Mouse (Mus musculus): Measurements from ENCODE around the gene Epgn. TPM values are rescaled to one million over a fixed set of nuclear protein-coding genes. Genes with fewer than 3 reads are reported as not detected.

Epgn gene
- total RNA-seq, 2 experiments from 2014 or later: 0.18 to 0.26 TPM

DNA sequence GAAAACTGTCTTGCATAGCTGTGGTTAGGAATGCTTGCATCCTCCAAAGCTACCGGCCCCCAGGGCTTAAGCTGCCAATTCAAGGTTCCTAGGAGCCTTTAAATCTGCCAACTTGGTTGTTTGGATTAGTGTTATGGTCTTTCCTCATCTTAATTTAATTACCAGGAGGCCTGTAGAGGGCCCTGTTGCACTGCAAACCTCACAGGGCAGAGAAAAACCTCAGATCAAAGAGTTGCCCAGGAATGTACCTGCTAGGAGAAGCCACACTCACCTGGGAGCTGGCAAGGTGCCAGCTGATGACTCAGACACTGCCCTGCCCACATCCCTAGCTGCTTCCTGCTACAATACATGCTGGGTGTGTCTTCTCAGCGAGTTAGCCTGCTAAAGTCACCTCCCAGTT lies 11.3 kb downstream of the Epgn start:
- Histone ChIP-seq H3K4me3 (no peak overlapping the region), H3K27ac (no peak overlapping the region)
- TF ChIP-seq CTCF (IDR thresholded peaks at IDR 0.05): peak; percentile 26
- intact Hi-C loops (cut with DNase I): loop anchor here (5.0 kb wide), 1 partner anchor 269 kb away; no protein-coding TSS in a partner anchor
- DNase-seq (ENCODE audit: extremely low spot score in 1 of 2, low spot score in 2 of 2): peak; percentile 8 to 10

DNA sequence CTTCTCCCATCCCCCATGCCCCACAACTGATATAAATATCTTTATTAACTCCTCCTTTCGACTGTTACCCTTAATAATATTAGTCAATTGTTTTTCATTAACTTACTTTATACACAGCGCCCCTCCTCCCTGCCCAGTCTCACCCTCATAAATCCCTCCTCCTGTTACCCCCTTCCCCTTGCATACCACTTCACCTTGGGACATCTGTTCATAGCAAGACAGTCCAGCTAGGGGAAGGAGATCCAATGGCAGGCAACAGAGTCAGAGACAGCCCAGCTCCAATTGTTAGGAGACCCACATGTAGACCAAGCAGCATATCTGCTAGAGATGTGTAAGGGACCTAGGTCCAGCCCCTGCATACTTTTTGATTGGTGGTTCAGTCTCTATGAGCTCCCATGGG lies 11.7 kb downstream of the Epgn start:
- no peak overlapping the region for H3K27ac ChIP-seq
- no peak for DNase-seq (ENCODE audit: extremely low spot score in 1 of 2, low spot score in 2 of 2)
- no peak overlapping the region for H3K4me3 ChIP-seq
- TF ChIP-seq CTCF (IDR thresholded peaks at IDR 0.05): no peak
- intact Hi-C loops (cut with DNase I): loop anchor here (5.0 kb wide), 1 partner anchor 268 kb away; no protein-coding TSS in a partner anchor

DNA sequence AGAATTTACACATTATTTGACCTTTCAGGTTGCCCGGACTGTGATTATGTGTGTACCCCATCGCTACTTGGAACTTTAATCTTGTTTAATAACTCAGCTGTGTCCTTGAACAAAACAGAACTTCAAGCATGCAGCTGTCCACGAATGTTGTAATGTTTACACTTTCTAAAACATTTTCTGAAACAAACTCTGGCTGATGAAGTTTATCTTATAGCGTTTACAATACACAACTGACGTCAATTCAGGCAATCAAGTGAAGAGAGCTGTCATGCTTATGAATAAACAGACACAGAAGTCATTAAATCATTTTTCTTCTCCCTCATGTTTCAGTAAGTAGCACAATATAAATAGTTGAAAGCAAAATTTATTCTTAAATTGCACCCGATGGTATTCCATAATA lies 20.7 kb downstream of the Epgn start:
- TF ChIP-seq CTCF (IDR thresholded peaks at IDR 0.05): no peak
- intact Hi-C loops (cut with DNase I): no loop called here
- Histone ChIP-seq H3K27ac (no peak overlapping the region), H3K4me3 (no peak overlapping the region)
- DNase-seq (ENCODE audit: extremely low spot score in 1 of 2, low spot score in 2 of 2): no peak

GRCm38 (mm10) chr5:91048397-91048796 lies 21.1 kb downstream of the Epgn start:
- TF ChIP-seq CTCF (IDR thresholded peaks at IDR 0.05): no peak
- Histone ChIP-seq H3K27ac (no peak overlapping the region), H3K4me3 (no peak overlapping the region)
- intact Hi-C loops (cut with DNase I): no loop called here
- no peak for DNase-seq (ENCODE audit: extremely low spot score in 1 of 2, low spot score in 2 of 2)

DNA sequence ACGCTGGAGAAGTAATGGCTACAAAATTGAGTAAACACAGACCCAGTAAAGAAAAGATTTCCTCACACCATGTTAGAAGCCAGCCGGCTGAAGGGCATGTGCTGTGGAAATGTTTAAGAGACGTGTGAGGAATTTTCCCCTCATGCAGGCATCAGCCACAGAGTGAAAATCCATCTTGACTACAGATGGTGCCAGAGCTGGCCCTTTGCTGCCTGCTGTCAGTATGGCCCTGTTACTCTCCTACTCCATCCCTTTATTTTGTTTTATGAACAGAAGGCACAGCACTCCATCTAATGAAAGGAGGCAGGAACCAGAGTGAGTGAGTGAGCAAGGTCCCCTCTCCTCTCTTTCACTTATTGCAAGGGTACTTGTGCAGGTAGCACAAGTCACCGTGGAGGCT lies 45.1 kb downstream of the Epgn start:
- no peak for TF ChIP-seq CTCF (IDR thresholded peaks at IDR 0.05)
- no peak for DNase-seq (ENCODE audit: extremely low spot score in 1 of 2, low spot score in 2 of 2)
- no peak overlapping the region for H3K4me3 ChIP-seq
- intact Hi-C loops (cut with DNase I): no loop called here
- H3K27ac ChIP-seq: no peak overlapping the region

DNA sequence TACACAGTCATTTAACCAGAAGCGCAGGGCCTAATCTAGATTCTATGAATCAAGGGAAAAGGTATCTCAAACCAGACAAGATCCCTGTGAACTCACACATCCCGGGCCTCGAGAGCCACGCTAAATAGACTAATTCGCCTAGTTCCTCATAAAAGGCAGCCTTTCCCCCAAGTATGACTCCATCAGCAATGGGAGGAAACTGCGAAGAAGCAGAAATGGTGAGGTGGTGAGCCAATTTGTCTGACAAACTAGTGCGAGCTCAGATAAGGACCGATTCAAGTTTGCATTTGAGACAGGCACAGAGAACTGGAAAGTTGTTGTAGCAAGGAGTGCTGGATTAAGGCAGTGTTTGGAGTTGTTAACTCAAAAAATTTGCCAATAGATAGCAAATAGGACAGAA lies 46.4 kb downstream of the Epgn start:
- no peak for TF ChIP-seq CTCF (IDR thresholded peaks at IDR 0.05)
- Histone ChIP-seq H3K27ac (no peak overlapping the region), H3K4me3 (no peak overlapping the region)
- intact Hi-C loops (cut with DNase I): no loop called here
- DNase-seq (ENCODE audit: extremely low spot score in 1 of 2, low spot score in 2 of 2): no peak

GRCm38 (mm10) chr5:91074026-91074425 lies 46.8 kb downstream of the Epgn start:
- Histone ChIP-seq H3K27ac (no peak overlapping the region), H3K4me3 (no peak overlapping the region)
- TF ChIP-seq CTCF (IDR thresholded peaks at IDR 0.05): no peak
- no peak for DNase-seq (ENCODE audit: extremely low spot score in 1 of 2, low spot score in 2 of 2)
- intact Hi-C loops (cut with DNase I): no loop called here

DNA sequence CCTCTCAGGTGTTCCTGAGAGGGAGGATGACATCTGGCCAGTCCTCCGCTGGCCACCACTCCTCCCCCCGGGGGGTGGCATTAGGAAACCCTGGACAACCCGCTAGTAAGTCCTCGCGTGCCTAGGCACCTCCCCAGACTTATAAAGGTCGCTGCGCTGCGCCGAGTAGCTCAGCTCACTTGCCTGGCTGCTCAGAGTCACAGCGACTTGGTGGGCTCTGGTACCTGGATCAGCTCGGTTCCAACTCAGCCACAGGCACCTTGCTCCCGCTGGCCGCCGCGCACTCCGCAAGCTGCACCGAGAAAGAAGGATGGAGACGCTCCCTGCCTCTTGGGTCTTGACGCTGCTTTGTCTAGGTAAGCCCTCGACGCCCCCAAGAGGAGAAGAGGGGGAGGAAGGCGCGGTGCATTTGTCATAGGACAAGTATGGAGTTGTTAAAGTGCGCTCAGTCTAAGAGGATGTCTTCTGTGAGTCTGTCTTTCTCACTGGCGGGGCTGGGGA lies 47.2 kb downstream of the Epgn start, which contains the start of gene Ereg:
Gene Ereg (plus strand): TSS at position 173 of the 501 bp plus-strand sequence.
- peak in 1 of 2 experiments; percentile 8 for DNase-seq (ENCODE audit: extremely low spot score in 1 of 2, low spot score in 2 of 2)
- Histone ChIP-seq H3K4me3 (no peak within 1 kb of the TSS), H3K27ac (no peak within 1 kb of the TSS)
- TF ChIP-seq CTCF (IDR thresholded peaks at IDR 0.05): no peak
- intact Hi-C loops (cut with DNase I): no loop called here

GRCm38 (mm10) chr5:91075021-91075420 lies 47.8 kb downstream of the Epgn start:
- DNase-seq (ENCODE audit: extremely low spot score in 1 of 2, low spot score in 2 of 2): no peak
- no peak overlapping the region for H3K4me3 ChIP-seq
- H3K27ac ChIP-seq: no peak overlapping the region
- no peak for TF ChIP-seq CTCF (IDR thresholded peaks at IDR 0.05)
- intact Hi-C loops (cut with DNase I): loop anchor here (5.0 kb wide), 1 partner anchor 98 kb away; no protein-coding TSS in a partner anchor

- Histone ChIP-seq H3K4me3 (no peak overlapping the region), H3K27ac (no peak overlapping the region)
- DNase-seq (ENCODE audit: extremely low spot score in 1 of 2, low spot score in 2 of 2): peak; percentile 13 to 17
- intact Hi-C loops (cut with DNase I): no loop called here
- no peak for TF ChIP-seq CTCF (IDR thresholded peaks at IDR 0.05)
Measured at GRCm38 (mm10) chr5:91083016-91083415, 55.8 kb downstream of the Epgn start.

Other genes with a start within 250 kb of the Epgn start
- gene Cxcl3, start 241.4 kb upstream of the Epgn start, total RNA-seq (2021): not detected
- gene Cxcl15, start 232.9 kb upstream of the Epgn start, total RNA-seq (2021): not detected
- gene Cxcl1, start 136.2 kb upstream of the Epgn start, total RNA-seq (2021): under 1 TPM in 1 of 2 experiments, not detected in 1; 0.37 TPM
- gene Cxcl2, start 123.6 kb upstream of the Epgn start, total RNA-seq (2021): not detected
- 10 to 100 TPM; 17.0 to 17.1 TPM for gene Mthfd2l, start 96.3 kb upstream of the Epgn start, total RNA-seq (2021)
- not detected for gene Ereg, start 47.2 kb downstream of the Epgn start, total RNA-seq (2021)
- under 1 TPM in 1 of 2 experiments, not detected in 1; 0.96 TPM for gene Areg, start 112.1 kb downstream of the Epgn start, total RNA-seq (2021)